Mouse (Mus musculus): ENCODE data around the gene Slc15a2. TPM values are rescaled to one million over a fixed set of nuclear protein-coding genes. Genes with fewer than 3 reads are reported as not detected.
A peak's percentile ranks its signal among the peaks of the same experiment; 100 is the strongest.

Gene Slc15a2
- total and polyA plus RNA-seq, 2 experiments from 2014 or later, result 0.71 to 1.5 TPM

DNA sequence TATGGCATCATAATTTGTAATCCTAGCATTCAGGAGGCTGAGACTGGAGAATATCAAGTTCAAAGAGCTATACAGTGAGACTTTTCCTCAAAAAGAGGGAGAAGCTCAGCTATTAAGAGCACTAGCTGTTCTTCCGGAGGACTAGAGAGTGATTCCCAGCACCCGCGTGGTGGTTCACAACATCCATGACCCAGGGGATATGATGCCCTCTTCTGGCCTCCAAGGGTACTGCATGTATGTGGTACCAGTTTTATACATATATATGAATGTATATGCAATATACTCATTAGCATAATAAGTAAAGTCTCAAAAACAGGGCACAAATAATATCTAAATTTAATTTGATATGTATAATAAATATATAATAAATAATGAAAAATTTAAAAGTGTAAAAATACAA is 17.6 kb upstream of the Slc15a2 start:
- Histone ChIP-seq H3K27me3 (ENCODE audit: control insufficient read depth, insufficient read depth, low read length) (no peaks in the 10 kb centered on the region), H3K4me3 (ENCODE audit: low read depth, low read length) (no peak overlapping the region), H3K4me1 (ENCODE audit: control insufficient read depth, insufficient read depth) (no peaks in the 10 kb centered on the region), H3K36me3 (replicated peaks; ENCODE audit: control insufficient read depth, insufficient read depth, low read length) (no peaks in the 10 kb centered on the region), H3K27ac (ENCODE audit: low read depth) (no peak overlapping the region), H3K4me2 (ENCODE audit: low read depth, low read length) (no peak overlapping the region), H3K9ac (replicated peaks; ENCODE audit: low read depth, low read length) (no peak overlapping the region), H3K9me3 (replicated peaks; ENCODE audit: control insufficient read depth, low read length) (peaks cover 3% of the 10 kb centered on the region; the same call in 1 of the 2 replicates)
- ATAC-seq (ENCODE audit: insufficient read depth, low read depth) (no peak), DNase-seq (ENCODE audit: low spot score) (no peak)
- 85% methylated on average over 3 of the region's 3 CpGs for WGBS
- TF ChIP-seq EP300 (IDR thresholded peaks at IDR 0.05; ENCODE audit: low read depth) (no peak), CTCF (IDR thresholded peaks at IDR 0.05; ENCODE audit: low read depth) (no peak)

DNA sequence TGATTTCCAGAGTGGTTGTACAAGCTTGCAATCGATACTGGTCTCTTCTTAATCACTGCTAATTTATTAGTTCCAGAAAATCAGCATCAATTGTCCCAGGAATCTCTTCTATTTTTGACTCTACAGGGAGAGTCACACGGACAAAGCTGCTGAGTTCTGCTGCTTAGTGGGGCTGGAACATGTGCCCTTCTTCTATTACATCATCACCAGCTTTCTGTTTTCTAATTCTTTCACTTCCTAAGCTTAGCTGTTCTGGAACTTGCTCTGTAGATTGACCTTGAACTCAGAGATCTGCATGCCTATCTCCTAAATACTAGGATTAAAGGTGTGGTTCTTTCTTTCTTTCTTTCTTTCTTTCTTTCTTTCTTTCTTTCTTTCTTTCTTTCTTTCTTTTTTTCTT is 13.6 kb upstream of the Slc15a2 start:
- Histone ChIP-seq H3K4me2 (ENCODE audit: low read depth, low read length) (no peak overlapping the region), H3K9me3 (replicated peaks; ENCODE audit: control insufficient read depth, low read length) (peaks cover 3% of the 10 kb centered on the region; the same call in 1 of the 2 replicates), H3K9ac (replicated peaks; ENCODE audit: low read depth, low read length) (no peak overlapping the region), H3K36me3 (replicated peaks; ENCODE audit: control insufficient read depth, insufficient read depth, low read length) (no peaks in the 10 kb centered on the region), H3K27me3 (ENCODE audit: control insufficient read depth, insufficient read depth, low read length) (no peaks in the 10 kb centered on the region), H3K4me1 (ENCODE audit: control insufficient read depth, insufficient read depth) (no peaks in the 10 kb centered on the region), H3K27ac (ENCODE audit: low read depth) (no peak overlapping the region), H3K4me3 (ENCODE audit: low read depth, low read length) (no peak overlapping the region)
- DNase-seq (ENCODE audit: low spot score) (no peak), ATAC-seq (ENCODE audit: insufficient read depth, low read depth) (no peak)
- no peak for TF ChIP-seq EP300 (IDR thresholded peaks at IDR 0.05; ENCODE audit: low read depth)
- no peak for TF ChIP-seq CTCF (IDR thresholded peaks at IDR 0.05; ENCODE audit: low read depth)
- 66% methylated on average over 2 of the region's 2 CpGs for WGBS

DNA sequence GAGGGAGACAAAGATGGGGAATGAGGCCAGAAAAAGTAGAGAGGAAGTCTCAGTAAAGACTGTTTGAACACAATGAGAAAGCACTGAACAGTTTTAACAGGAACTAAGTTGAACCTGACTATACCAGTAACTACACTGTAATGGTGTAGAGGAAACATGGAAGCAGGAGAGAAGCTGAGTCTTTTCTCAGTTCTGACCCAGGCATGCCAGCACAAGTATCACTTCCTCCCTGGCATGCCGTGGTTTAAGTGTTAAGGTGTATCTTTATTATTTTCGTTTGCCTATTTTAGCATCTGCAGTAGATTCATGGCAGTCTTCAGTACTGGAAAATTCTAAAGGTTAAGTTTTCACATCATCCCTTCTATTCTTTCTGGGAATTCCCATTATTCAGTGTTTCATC is 10.2 kb upstream of the Slc15a2 start:
- Histone ChIP-seq H3K27me3 (ENCODE audit: control insufficient read depth, insufficient read depth, low read length) (no peaks in the 10 kb centered on the region), H3K9me3 (replicated peaks; ENCODE audit: control insufficient read depth, low read length) (no peaks in the 10 kb centered on the region), H3K27ac (ENCODE audit: low read depth) (no peak overlapping the region), H3K9ac (replicated peaks; ENCODE audit: low read depth, low read length) (no peak overlapping the region), H3K36me3 (replicated peaks; ENCODE audit: control insufficient read depth, insufficient read depth, low read length) (no peaks in the 10 kb centered on the region), H3K4me1 (ENCODE audit: control insufficient read depth, insufficient read depth) (no peaks in the 10 kb centered on the region), H3K4me2 (ENCODE audit: low read depth, low read length) (no peak overlapping the region), H3K4me3 (ENCODE audit: low read depth, low read length) (no peak overlapping the region)
- TF ChIP-seq EP300 (IDR thresholded peaks at IDR 0.05; ENCODE audit: low read depth) (no peak), CTCF (IDR thresholded peaks at IDR 0.05; ENCODE audit: low read depth) (no peak)
- WGBS, result 57% methylated on average over 2 of the region's 2 CpGs
- ATAC-seq (ENCODE audit: insufficient read depth, low read depth), result no peak
- no peak for DNase-seq (ENCODE audit: low spot score)

DNA sequence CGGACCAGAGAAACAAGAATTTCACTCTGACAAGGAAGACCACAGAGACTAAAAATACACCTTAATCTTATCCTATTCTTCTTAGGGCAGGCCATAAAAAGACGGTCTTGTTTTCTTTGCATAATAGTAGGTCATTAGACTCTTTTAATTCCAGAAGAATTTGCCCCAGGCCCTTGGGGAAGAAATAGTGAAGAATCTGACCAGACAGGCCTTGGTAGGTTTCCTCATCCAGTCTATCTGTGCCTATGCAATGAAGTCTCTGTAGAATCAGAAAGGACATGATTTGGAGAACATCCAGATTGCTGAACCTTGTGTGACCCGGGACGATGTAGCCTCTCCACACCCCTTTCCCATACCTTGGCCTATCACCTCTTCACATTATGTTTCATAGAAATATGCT is 5.4 kb upstream of the Slc15a2 start:
- Histone ChIP-seq H3K36me3 (replicated peaks; ENCODE audit: control insufficient read depth, insufficient read depth, low read length) (no peaks in the 10 kb centered on the region), H3K4me1 (ENCODE audit: control insufficient read depth, insufficient read depth) (no peaks in the 10 kb centered on the region), H3K27me3 (ENCODE audit: control insufficient read depth, insufficient read depth, low read length) (no peaks in the 10 kb centered on the region), H3K9me3 (replicated peaks; ENCODE audit: control insufficient read depth, low read length) (no peaks in the 10 kb centered on the region), H3K4me2 (ENCODE audit: low read depth, low read length) (no peak overlapping the region), H3K4me3 (ENCODE audit: low read depth, low read length) (no peak overlapping the region), H3K27ac (ENCODE audit: low read depth) (no peak overlapping the region), H3K9ac (replicated peaks; ENCODE audit: low read depth, low read length) (no peak overlapping the region)
- DNase-seq (ENCODE audit: low spot score), result no peak
- WGBS, result 64% methylated on average over 4 of the region's 4 CpGs
- ATAC-seq (ENCODE audit: insufficient read depth, low read depth), result no peak
- no peak for TF ChIP-seq EP300 (IDR thresholded peaks at IDR 0.05; ENCODE audit: low read depth)
- TF ChIP-seq CTCF (IDR thresholded peaks at IDR 0.05; ENCODE audit: low read depth), result no peak

DNA sequence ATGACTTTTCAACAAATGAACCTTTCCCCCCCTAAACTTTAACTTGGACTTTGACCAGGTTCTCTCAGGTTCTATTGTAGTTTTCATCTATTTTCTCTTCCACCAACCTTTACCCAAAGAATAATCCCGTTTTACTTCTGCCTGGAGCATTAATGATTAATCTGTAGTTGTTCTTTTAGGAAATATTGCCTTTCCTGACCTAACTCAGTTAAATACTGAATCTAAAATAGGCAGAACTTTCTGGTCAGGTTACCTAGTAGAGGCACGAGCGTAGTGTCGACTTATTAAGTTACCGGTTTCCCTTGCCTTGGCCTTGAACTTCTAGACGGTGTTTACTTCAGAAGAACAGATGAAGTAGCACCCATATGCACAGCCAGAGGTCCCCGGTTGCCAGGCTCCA is 1.7 kb upstream of the Slc15a2 start:
- no peak for ATAC-seq (ENCODE audit: insufficient read depth, low read depth)
- H3K4me3 ChIP-seq (ENCODE audit: low read depth, low read length), result no peak overlapping the region
- TF ChIP-seq EP300 (IDR thresholded peaks at IDR 0.05; ENCODE audit: low read depth) (no peak), CTCF (IDR thresholded peaks at IDR 0.05; ENCODE audit: low read depth) (no peak)
- H3K36me3 ChIP-seq (replicated peaks; ENCODE audit: control insufficient read depth, insufficient read depth, low read length), result no peaks in the 10 kb centered on the region
- H3K9me3 ChIP-seq (replicated peaks; ENCODE audit: control insufficient read depth, low read length), result no peaks in the 10 kb centered on the region
- H3K4me1 ChIP-seq (ENCODE audit: control insufficient read depth, insufficient read depth), result no peaks in the 10 kb centered on the region
- H3K27ac ChIP-seq (ENCODE audit: low read depth), result no peak overlapping the region
- no peaks in the 10 kb centered on the region for H3K27me3 ChIP-seq (ENCODE audit: control insufficient read depth, insufficient read depth, low read length)
- H3K4me2 ChIP-seq (ENCODE audit: low read depth, low read length), result no peak overlapping the region
- no peak for DNase-seq (ENCODE audit: low spot score)
- H3K9ac ChIP-seq (replicated peaks; ENCODE audit: low read depth, low read length), result no peak overlapping the region
- WGBS, result 84% methylated on average over 7 of the region's 7 CpGs

DNA sequence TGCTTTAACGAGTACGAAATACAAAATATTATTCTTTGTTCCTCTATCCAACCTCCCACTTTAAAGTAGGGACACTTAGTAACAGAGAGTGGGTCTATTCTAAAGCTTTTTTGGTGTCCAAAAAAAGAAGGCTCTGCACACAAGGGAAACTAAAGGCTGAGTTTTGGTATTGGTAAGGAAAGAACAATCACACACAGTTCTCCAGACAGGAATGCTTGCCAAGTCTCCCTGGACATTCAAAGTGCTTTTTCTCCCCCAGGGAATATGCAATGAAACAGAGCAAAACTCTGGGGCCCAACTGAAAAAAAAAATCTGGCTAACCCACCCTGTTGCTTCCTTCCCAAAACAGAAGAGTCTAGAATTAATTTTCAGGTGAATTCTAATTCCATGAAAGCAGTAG is 616 bp downstream of the Slc15a2 start:
- H3K9ac ChIP-seq (replicated peaks; ENCODE audit: low read depth, low read length), result no peak overlapping the region
- H3K4me2 ChIP-seq (ENCODE audit: low read depth, low read length), result peak overlapping the region; percentile 23
- WGBS, result 77% methylated on average over 2 of the region's 2 CpGs
- H3K4me3 ChIP-seq (ENCODE audit: low read depth, low read length), result no peak overlapping the region
- H3K36me3 ChIP-seq (replicated peaks; ENCODE audit: control insufficient read depth, insufficient read depth, low read length), result no peaks in the 10 kb centered on the region
- ATAC-seq (ENCODE audit: insufficient read depth, low read depth) (no peak), DNase-seq (ENCODE audit: low spot score) (no peak)
- H3K4me1 ChIP-seq (ENCODE audit: control insufficient read depth, insufficient read depth), result no peaks in the 10 kb centered on the region
- no peaks in the 10 kb centered on the region for H3K9me3 ChIP-seq (replicated peaks; ENCODE audit: control insufficient read depth, low read length)
- TF ChIP-seq CTCF (IDR thresholded peaks at IDR 0.05; ENCODE audit: low read depth) (no peak), EP300 (IDR thresholded peaks at IDR 0.05; ENCODE audit: low read depth) (no peak)
- H3K27ac ChIP-seq (ENCODE audit: low read depth), result no peak overlapping the region
- no peaks in the 10 kb centered on the region for H3K27me3 ChIP-seq (ENCODE audit: control insufficient read depth, insufficient read depth, low read length)

Data from heart, postnatal 0 days (tissue).